Mouse (Mus musculus) midbrain, embryonic 12.5 days (tissue): ENCODE measurements around the gene Ino80b. TPM values are rescaled to one million over a fixed set of nuclear protein-coding genes. Genes with fewer than 3 reads are reported as not detected.
A peak's percentile ranks its signal among the peaks of the same experiment; 100 is the strongest.

Experiments used
- ATAC-seq: fragments of 200-750 bp; cut with Nextera tagmentation; 2 replicates; pipeline ENCODE4 v1.8.0; 2017; ENCODE audit warnings: low read depth, moderate TSS enrichment, moderate library complexity; ENCODE audit not compliant: low FRiP score
- H3K27ac ChIP-seq: fragments of 300-500 bp; sonication (generic); replicated peaks from 2 replicates; pipeline ENCODE4 v1.5.1; 2016; ENCODE audit warnings: mild to moderate bottlenecking
- H3K27me3 ChIP-seq: fragments of 300-500 bp; sonication (generic); 2 replicates; pipeline ENCODE4 v1.6.1; 2016; ENCODE audit warnings: mild to moderate bottlenecking
- H3K36me3 ChIP-seq: fragments of 300-500 bp; sonication (generic); 2 replicates; pipeline ENCODE4 v1.6.1; 2016
- H3K4me1 ChIP-seq: fragments of 300-500 bp; sonication (generic); 2 replicates; pipeline ENCODE4 v1.6.1; 2016
- H3K4me2 ChIP-seq: fragments of 300-500 bp; sonication (generic); replicated peaks from 2 replicates; pipeline ENCODE4 v1.6.1; 2016; ENCODE audit warnings: mild to moderate bottlenecking, moderate library complexity
- H3K4me3 ChIP-seq: fragments of 300-500 bp; sonication (generic); 2 replicates; pipeline ENCODE4 v1.5.1; 2016; ENCODE audit warnings: mild to moderate bottlenecking
- H3K9ac ChIP-seq: fragments of 300-500 bp; sonication (generic); replicated peaks from 2 replicates; pipeline ENCODE4 v1.6.1; 2016; ENCODE audit warnings: mild to moderate bottlenecking, moderate library complexity
- H3K9me3 ChIP-seq: fragments of 300-500 bp; sonication (generic); 2 replicates; pipeline ENCODE4 v1.6.1; 2016; ENCODE audit warnings: mild to moderate bottlenecking
- WGBS: fragments of 180-500 bp; shearing (Covaris S2); methylation state at CpG from one replicate; pipeline ENCODE4 v1.1.7; 2016; 5-methylcytosine and 5-hydroxymethylcytosine counted together
- polyA plus RNA-seq: library from polyadenylated mRNA; unstranded; fragments of >200 nt; fragmentation: Nextera tagmentation; extraction: Ambion mirVana; gene quantifications from 2 replicates; pipeline ENCODE4 v1.2.1, GENCODE M21; 2016

Ino80b gene
- polyA plus RNA-seq, 1 experiment from 2014 or later, result 19.4 TPM

GRCm38 (mm10) chr6:83156259-83156684, 31.0 kb upstream of the Ino80b start, which contains the start of the genes Wdr54 and 1700003E16Rik:
Wdr54 (minus strand) TSS chr6:83156397.
1700003E16Rik (plus strand) TSS chr6:83156404.
- Histone ChIP-seq H3K36me3 (peaks cover 25% of the 10 kb centered on the region), H3K4me2 (peak within 1 kb of the TSS; percentile 78), H3K4me3 (peak within 1 kb of the TSS; percentile 56), H3K4me1 (peaks cover 34% of the 10 kb centered on the region), H3K27me3 (peaks cover 19% of the 10 kb centered on the region), H3K9me3 (no peaks in the 10 kb centered on the region), H3K9ac (peak within 1 kb of the TSS; percentile 66), H3K27ac (0 out of 2 replicates have a peak within 1 kb of the TSS, but pooled peaks have one; percentile 12)
- WGBS, result under 1% methylated on average over 32 of the region's 32 CpGs
- ATAC-seq, result peak; percentile 95

- Histone ChIP-seq H3K4me3 (peak overlapping the region; percentile 56), H3K36me3 (peaks cover 25% of the 10 kb centered on the region)
Observed at GRCm38 (mm10) chr6:83155552-83156238, 30.5 kb upstream of the Ino80b start.

GRCm38 (mm10) chr6:83153485-83153884, 28.3 kb upstream of the Ino80b start:
- WGBS, result 87% methylated on average over 5 of the region's 5 CpGs
- no peak overlapping the region for H3K9ac ChIP-seq

More at GRCm38 (mm10) chr6:83155552-83156238, 30.5 kb upstream of the Ino80b start:
- peak overlapping the region; percentile 78 for H3K4me2 ChIP-seq
- H3K27me3 ChIP-seq, result peaks cover 13% of the 10 kb centered on the region
- ATAC-seq, result peak; percentile 57
- no peaks in the 10 kb centered on the region for H3K9me3 ChIP-seq
- H3K9ac ChIP-seq, result peak overlapping the region; percentile 66
- 7% methylated on average over 23 of the region's 23 CpGs for WGBS
- H3K4me1 ChIP-seq, result peaks cover 34% of the 10 kb centered on the region
- 0 out of 2 replicates have a peak overlapping the region, but pooled peaks have one; percentile 12 for H3K27ac ChIP-seq

GRCm38 (mm10) chr6:83153038-83153437, 27.8 kb upstream of the Ino80b start:
- Histone ChIP-seq H3K4me3 (no peak overlapping the region), H3K4me1 (peaks cover 34% of the 10 kb centered on the region), H3K9ac (no peak overlapping the region)

More at GRCm38 (mm10) chr6:83153485-83153884, 28.3 kb upstream of the Ino80b start:
- Histone ChIP-seq H3K4me2 (no peak overlapping the region), H3K9me3 (no peaks in the 10 kb centered on the region), H3K4me1 (peaks cover 34% of the 10 kb centered on the region), H3K4me3 (no peak overlapping the region), H3K27me3 (peaks cover 3% of the 10 kb centered on the region; the same call in 1 of the 2 replicates), H3K27ac (no peak overlapping the region), H3K36me3 (peaks cover 42% of the 10 kb centered on the region)
- no peak for ATAC-seq

GRCm38 (mm10) chr6:83151721-83152120, 26.5 kb upstream of the Ino80b start:
- Histone ChIP-seq H3K9me3 (no peaks in the 10 kb centered on the region), H3K9ac (0 out of 2 replicates have a peak overlapping the region, but pooled peaks have one; percentile 11), H3K27me3 (no peaks in the 10 kb centered on the region), H3K36me3 (peaks cover 53% of the 10 kb centered on the region), H3K4me2 (no peak overlapping the region), H3K4me1 (peaks cover 34% of the 10 kb centered on the region), H3K27ac (no peak overlapping the region), H3K4me3 (no peak overlapping the region)
- WGBS, result 24% methylated on average over 8 of the region's 8 CpGs
- no peak for ATAC-seq

More at GRCm38 (mm10) chr6:83153038-83153437, 27.8 kb upstream of the Ino80b start:
- peaks cover 45% of the 10 kb centered on the region for H3K36me3 ChIP-seq
- H3K9me3 ChIP-seq, result no peaks in the 10 kb centered on the region
- no peak overlapping the region for H3K4me2 ChIP-seq
- H3K27ac ChIP-seq, result no peak overlapping the region
- no peak for ATAC-seq
- H3K27me3 ChIP-seq, result peaks cover 3% of the 10 kb centered on the region; the same call in 1 of the 2 replicates
- WGBS, result 87% methylated on average over 12 of the region's 12 CpGs

- Histone ChIP-seq H3K36me3 (peaks cover 37% of the 10 kb centered on the region), H3K4me3 (no peak overlapping the region), H3K9me3 (no peaks in the 10 kb centered on the region), H3K27ac (no peak overlapping the region), H3K4me2 (no peak overlapping the region), H3K27me3 (peaks cover 6% of the 10 kb centered on the region; the same call in 1 of the 2 replicates), H3K9ac (no peak overlapping the region), H3K4me1 (peaks cover 13% of the 10 kb centered on the region)
- ATAC-seq, result no peak
- 60% methylated on average over 7 of the region's 7 CpGs for WGBS
Observed at GRCm38 (mm10) chr6:83147280-83147679, 22.0 kb upstream of the Ino80b start.

GRCm38 (mm10) chr6:83145805-83146204, 20.6 kb upstream of the Ino80b start:
- Histone ChIP-seq H3K27me3 (peaks cover 21% of the 10 kb centered on the region), H3K4me2 (no peak overlapping the region), H3K9me3 (no peaks in the 10 kb centered on the region), H3K36me3 (peaks cover 28% of the 10 kb centered on the region), H3K27ac (no peak overlapping the region), H3K9ac (no peak overlapping the region), H3K4me1 (peaks cover 12% of the 10 kb centered on the region), H3K4me3 (no peak overlapping the region)
- no peak for ATAC-seq
- 73% methylated on average over 9 of the region's 9 CpGs for WGBS

- Histone ChIP-seq H3K4me2 (no peak overlapping the region), H3K9ac (no peak overlapping the region), H3K27me3 (peaks cover 23% of the 10 kb centered on the region), H3K4me3 (no peak overlapping the region), H3K9me3 (no peaks in the 10 kb centered on the region), H3K36me3 (peaks cover 27% of the 10 kb centered on the region), H3K4me1 (peaks cover 12% of the 10 kb centered on the region), H3K27ac (no peak overlapping the region)
- 90% methylated on average over 2 of the region's 2 CpGs for WGBS
- ATAC-seq, result no peak
Observed at GRCm38 (mm10) chr6:83145209-83145608, 20.0 kb upstream of the Ino80b start.

GRCm38 (mm10) chr6:83142886-83143285, 17.7 kb upstream of the Ino80b start:
- no peak overlapping the region for H3K27ac ChIP-seq
- peaks cover 23% of the 10 kb centered on the region for H3K27me3 ChIP-seq
- WGBS, result 40% methylated on average over 11 of the region's 11 CpGs
- peak overlapping the region; percentile 70; the same call in 1 of the 2 replicates for H3K9ac ChIP-seq
- H3K4me2 ChIP-seq, result peak overlapping the region; percentile 63; the same call in 1 of the 2 replicates
- peaks cover 6% of the 10 kb centered on the region; the same call in 1 of the 2 replicates for H3K36me3 ChIP-seq
- H3K4me3 ChIP-seq, result no peak overlapping the region
- ATAC-seq, result no peak
- no peaks in the 10 kb centered on the region for H3K9me3 ChIP-seq
- peaks cover 27% of the 10 kb centered on the region for H3K4me1 ChIP-seq

GRCm38 (mm10) chr6:83142211-83142731, 17.0 kb upstream of the Ino80b start:
- Histone ChIP-seq H3K4me2 (peak overlapping the region; percentile 63), H3K27me3 (peaks cover 23% of the 10 kb centered on the region), H3K4me3 (peak overlapping the region; percentile 37), H3K9me3 (no peaks in the 10 kb centered on the region), H3K4me1 (peaks cover 33% of the 10 kb centered on the region), H3K36me3 (peaks cover under 1% of the 10 kb centered on the region; the same call in 1 of the 2 replicates), H3K9ac (peak overlapping the region; percentile 70), H3K27ac (no peak overlapping the region)
- no peak for ATAC-seq
- 2% methylated on average over 39 of the region's 41 CpGs for WGBS

GRCm38 (mm10) chr6:83141636-83142035, 16.4 kb upstream of the Ino80b start:
- Histone ChIP-seq H3K4me3 (no peak overlapping the region), H3K4me1 (peaks cover 39% of the 10 kb centered on the region), H3K9me3 (no peaks in the 10 kb centered on the region), H3K4me2 (peak overlapping the region; percentile 63), H3K27me3 (peaks cover 23% of the 10 kb centered on the region), H3K36me3 (no peaks in the 10 kb centered on the region), H3K9ac (peak overlapping the region; percentile 70), H3K27ac (no peak overlapping the region)
- WGBS, result 25% methylated on average over 4 of the region's 4 CpGs
- ATAC-seq, result no peak

GRCm38 (mm10) chr6:83140044-83140443, 14.8 kb upstream of the Ino80b start:
- 96% methylated on average over 8 of the region's 8 CpGs for WGBS
- H3K4me2 ChIP-seq, result no peak overlapping the region
- H3K9me3 ChIP-seq, result no peaks in the 10 kb centered on the region
- no peak overlapping the region for H3K27ac ChIP-seq
- ATAC-seq, result no peak
- no peak overlapping the region for H3K9ac ChIP-seq
- peaks cover 38% of the 10 kb centered on the region for H3K27me3 ChIP-seq
- no peaks in the 10 kb centered on the region for H3K36me3 ChIP-seq
- H3K4me3 ChIP-seq, result no peak overlapping the region
- peaks cover 52% of the 10 kb centered on the region for H3K4me1 ChIP-seq
